Mouse (Mus musculus): ENCODE data around the gene Pcnt. TPM values are rescaled to one million over a fixed set of nuclear protein-coding genes. Genes with fewer than 3 reads are reported as not detected.

Gene Pcnt
- total RNA-seq, 1 experiment, result 107 TPM

DNA sequence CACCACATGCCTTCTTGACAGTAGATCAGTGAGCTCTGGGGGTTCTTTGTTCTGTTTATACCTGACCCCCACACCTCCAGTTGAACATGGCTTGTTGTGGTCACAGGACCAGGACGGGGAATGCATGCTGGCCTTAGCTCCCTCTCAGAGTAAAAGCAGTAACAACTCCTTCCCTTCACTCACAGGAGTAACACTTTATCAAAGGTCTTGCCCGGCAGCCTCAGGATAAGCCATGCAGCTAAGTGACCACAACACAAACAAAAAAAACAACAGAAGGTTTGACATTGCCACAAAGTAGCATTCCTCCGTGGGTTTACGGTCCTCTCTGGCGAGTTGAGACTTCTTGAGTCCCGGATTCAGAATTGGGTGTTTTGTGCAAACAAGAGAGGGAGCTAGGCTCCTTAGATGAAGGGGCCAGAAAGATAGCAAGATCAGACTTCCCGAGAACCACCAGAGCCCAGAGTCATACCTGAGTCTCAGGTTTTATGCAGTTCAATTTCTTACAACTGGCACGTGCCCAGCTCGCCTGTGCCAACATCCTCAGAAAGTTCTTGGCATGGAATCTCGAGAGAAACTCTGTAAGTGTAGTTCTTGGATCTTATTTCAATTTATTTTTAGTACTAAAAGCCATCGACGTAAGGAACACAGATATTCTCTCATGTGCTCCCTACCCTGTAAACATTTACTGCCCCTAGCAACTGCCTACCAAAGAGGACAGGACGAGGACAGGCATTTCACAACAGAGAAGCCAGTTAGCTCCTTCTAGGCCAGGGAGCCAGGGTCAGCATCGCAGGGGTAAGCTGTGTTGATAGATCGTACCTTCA is 5.0 kb upstream of the Pcnt start:
- in situ Hi-C loops (cut with MboI; ENCODE audit: low sequenced_read_pairs in 2 of 2, unreplicated experiment in 2 of 2), result no loop called here
- TF ChIP-seq CHD2 (IDR thresholded peaks at IDR 0.05; ENCODE audit: low read depth, low read length) (no peak), ZC3H11A (IDR thresholded peaks at IDR 0.05; ENCODE audit: borderline replicate concordance, low read depth, low read length) (no peak), HCFC1 (IDR thresholded peaks at IDR 0.05; ENCODE audit: borderline replicate concordance, insufficient read depth, low read length) (no peak), MAFK (IDR thresholded peaks at IDR 0.05; ENCODE audit: insufficient read depth, low read depth, low read length) (no peak), ZNF384 (IDR thresholded peaks at IDR 0.05; ENCODE audit: low read depth, low read length) (no peak)
- DNase-seq (ENCODE audit: low read depth, low spot score), result no peak
- H3K36me3 ChIP-seq (ENCODE audit: control insufficient read depth, insufficient read depth, low read length, poor library complexity, severe bottlenecking), result no peaks in the 10 kb centered on the region
- no peaks in the 10 kb centered on the region for H3K9me3 ChIP-seq (ENCODE audit: control insufficient read depth, insufficient read depth, low read depth, low read length)
- no peak overlapping the region for H3K4me3 ChIP-seq (ENCODE audit: insufficient read depth in 1 of 2, low read depth in 1 of 2, low read length in 2 of 2, poor library complexity in 1 of 2, severe bottlenecking in 1 of 2)
- H3K27ac ChIP-seq (ENCODE audit: insufficient read depth, low read depth, low read length, poor library complexity, severe bottlenecking), result no peak overlapping the region
- no peak overlapping the region for H3K9ac ChIP-seq (ENCODE audit: insufficient read depth, low read depth, low read length, poor library complexity, severe bottlenecking)
- peaks cover 0 to 3% of the 10 kb centered on the region in 2 experiments; a peak in 2 of 4 replicates for H3K4me1 ChIP-seq (ENCODE audit: control insufficient read depth in 2 of 2, insufficient read depth in 2 of 2, low read length in 2 of 2, poor library complexity in 1 of 2)

DNA sequence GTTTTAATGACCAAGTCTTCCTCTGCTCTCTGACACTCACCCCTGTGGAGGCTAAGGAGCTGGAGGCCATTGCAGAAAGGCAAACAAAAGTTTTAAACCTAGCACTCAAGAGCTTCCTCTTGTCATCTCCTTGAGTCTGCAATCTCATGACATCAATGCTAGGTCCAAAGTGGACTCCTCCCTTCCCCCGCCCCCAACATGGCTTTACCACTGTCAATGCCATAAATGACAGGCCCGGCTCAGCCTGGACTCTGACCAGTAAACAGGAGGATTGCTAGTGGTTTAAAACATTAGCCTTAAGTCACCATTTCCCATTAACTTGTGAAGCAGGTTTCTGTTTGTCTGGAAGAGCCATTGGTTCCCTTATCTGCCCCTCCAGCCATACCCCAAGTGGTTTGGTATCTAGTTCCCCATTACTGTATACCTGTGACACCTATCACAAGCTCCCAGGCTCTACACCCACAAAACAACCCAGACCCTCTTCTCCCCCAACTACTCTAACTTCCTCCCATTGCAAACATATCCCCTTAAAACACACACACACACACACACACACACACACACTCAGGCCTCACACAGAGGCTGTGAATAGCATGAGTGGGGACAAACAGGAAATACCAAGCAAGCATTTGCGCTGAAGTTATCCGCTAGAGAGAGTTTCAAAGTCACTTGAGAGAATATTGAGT is 3.6 kb upstream of the Pcnt start:
- in situ Hi-C loops (cut with MboI; ENCODE audit: low sequenced_read_pairs in 2 of 2, unreplicated experiment in 2 of 2), result no loop called here
- Histone ChIP-seq H3K27ac (ENCODE audit: insufficient read depth, low read depth, low read length, poor library complexity, severe bottlenecking) (no peak overlapping the region), H3K4me3 (ENCODE audit: insufficient read depth in 1 of 2, low read depth in 1 of 2, low read length in 2 of 2, poor library complexity in 1 of 2, severe bottlenecking in 1 of 2) (no peak overlapping the region), H3K4me1 (ENCODE audit: control insufficient read depth in 2 of 2, insufficient read depth in 2 of 2, low read length in 2 of 2, poor library complexity in 1 of 2) (peaks cover 3 to 8% of the 10 kb centered on the region in 2 experiments; a peak in 2 of 4 replicates), H3K36me3 (ENCODE audit: control insufficient read depth, insufficient read depth, low read length, poor library complexity, severe bottlenecking) (peaks cover 3% of the 10 kb centered on the region; the same call in 1 of the 2 replicates), H3K9me3 (ENCODE audit: control insufficient read depth, insufficient read depth, low read depth, low read length) (no peaks in the 10 kb centered on the region), H3K9ac (ENCODE audit: insufficient read depth, low read depth, low read length, poor library complexity, severe bottlenecking) (no peak overlapping the region)
- DNase-seq (ENCODE audit: low read depth, low spot score), result no peak
- TF ChIP-seq ZNF384 (IDR thresholded peaks at IDR 0.05; ENCODE audit: low read depth, low read length), result no peak
- no peak for TF ChIP-seq CHD2 (IDR thresholded peaks at IDR 0.05; ENCODE audit: low read depth, low read length)
- no peak for TF ChIP-seq HCFC1 (IDR thresholded peaks at IDR 0.05; ENCODE audit: borderline replicate concordance, insufficient read depth, low read length)
- TF ChIP-seq MAFK (IDR thresholded peaks at IDR 0.05; ENCODE audit: insufficient read depth, low read depth, low read length), result no peak
- no peak for TF ChIP-seq ZC3H11A (IDR thresholded peaks at IDR 0.05; ENCODE audit: borderline replicate concordance, low read depth, low read length)

DNA sequence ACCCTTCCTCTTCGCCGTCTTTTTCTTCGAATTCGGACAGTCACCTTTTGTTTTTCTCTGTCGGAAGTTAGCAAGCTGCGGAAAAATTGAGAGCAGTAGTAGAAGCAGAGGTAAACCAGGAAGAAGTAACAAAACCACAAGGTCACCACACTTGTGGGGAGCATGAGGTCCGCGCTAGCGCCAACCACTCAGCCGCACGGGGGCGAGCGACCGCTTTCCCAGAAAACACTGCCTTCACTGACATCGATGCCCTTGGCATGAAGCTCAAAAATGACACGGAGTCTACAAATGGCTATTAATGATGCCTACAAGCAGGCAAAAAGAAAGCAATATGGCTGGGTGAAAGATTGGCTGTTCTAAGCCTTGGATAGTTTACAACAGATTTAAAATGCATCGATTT is 2.3 kb downstream of the Pcnt start, which contains the start of gene AC141477.1:
Gene AC141477.1 (minus strand): TSS at position 164 of the 400 bp plus-strand sequence.
- TF ChIP-seq MAFK (IDR thresholded peaks at IDR 0.05; ENCODE audit: insufficient read depth, low read depth, low read length), result no peak
- no peak for TF ChIP-seq ZNF384 (IDR thresholded peaks at IDR 0.05; ENCODE audit: low read depth, low read length)
- no peak for TF ChIP-seq ZC3H11A (IDR thresholded peaks at IDR 0.05; ENCODE audit: borderline replicate concordance, low read depth, low read length)
- in situ Hi-C loops (cut with MboI; ENCODE audit: low sequenced_read_pairs in 2 of 2, unreplicated experiment in 2 of 2), result no loop called here
- peaks cover 3 to 18% of the 10 kb centered on the region in 2 experiments; a peak in 3 of 4 replicates for H3K4me1 ChIP-seq (ENCODE audit: control insufficient read depth in 2 of 2, insufficient read depth in 2 of 2, low read length in 2 of 2, poor library complexity in 1 of 2)
- no peaks in the 10 kb centered on the region for H3K9me3 ChIP-seq (ENCODE audit: control insufficient read depth, insufficient read depth, low read depth, low read length)
- peak within 1 kb of the TSS; percentile 31 to 45 for H3K4me3 ChIP-seq (ENCODE audit: insufficient read depth in 1 of 2, low read depth in 1 of 2, low read length in 2 of 2, poor library complexity in 1 of 2, severe bottlenecking in 1 of 2)
- peak within 1 kb of the TSS; percentile 51; the same call in 1 of the 2 replicates for H3K9ac ChIP-seq (ENCODE audit: insufficient read depth, low read depth, low read length, poor library complexity, severe bottlenecking)
- H3K27ac ChIP-seq (ENCODE audit: insufficient read depth, low read depth, low read length, poor library complexity, severe bottlenecking), result peak within 1 kb of the TSS; percentile 45; the same call in 1 of the 2 replicates
- no peak for DNase-seq (ENCODE audit: low read depth, low spot score)
- H3K36me3 ChIP-seq (ENCODE audit: control insufficient read depth, insufficient read depth, low read length, poor library complexity, severe bottlenecking), result peaks cover 28% of the 10 kb centered on the region

DNA sequence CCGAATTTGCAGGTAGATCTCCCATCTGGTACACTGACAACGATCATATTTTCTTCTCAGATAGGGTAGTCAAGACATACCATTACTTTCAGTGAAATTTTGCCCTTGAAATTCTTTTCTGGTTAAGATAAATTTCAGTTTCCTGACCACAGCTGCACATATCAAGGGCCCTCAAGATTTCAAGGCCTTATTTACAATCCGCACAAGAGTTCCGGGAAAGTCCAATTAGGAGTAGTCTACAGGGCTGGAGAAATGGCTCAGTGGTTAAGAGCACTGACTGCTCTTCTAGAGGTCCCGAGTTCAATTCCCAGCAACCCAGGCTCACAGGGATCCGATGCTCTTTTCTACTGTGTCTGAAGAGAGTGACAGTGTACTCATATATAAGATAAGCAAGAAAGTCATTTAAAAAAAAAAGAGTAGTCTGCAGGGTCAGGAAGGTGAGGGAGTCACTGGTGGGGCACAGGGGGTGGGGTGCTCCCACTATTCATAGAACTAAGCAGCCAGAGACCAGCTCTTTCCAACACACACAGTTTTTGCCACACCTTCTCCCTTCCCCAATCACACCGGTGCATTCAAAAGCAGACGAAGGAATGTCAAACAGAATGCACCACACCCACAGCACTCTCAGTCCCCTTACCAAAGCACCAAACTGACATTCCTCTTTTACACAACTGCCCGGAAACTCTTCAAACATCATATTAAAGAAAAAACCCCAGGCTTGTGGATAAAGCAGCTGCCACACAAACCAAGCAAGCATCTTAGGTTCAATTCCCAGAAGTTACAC is 3.3 kb downstream of the Pcnt start:
- H3K9ac ChIP-seq (ENCODE audit: insufficient read depth, low read depth, low read length, poor library complexity, severe bottlenecking), result peak overlapping the region; percentile 13; the same call in 1 of the 2 replicates
- peak overlapping the region; percentile 31 to 45 for H3K4me3 ChIP-seq (ENCODE audit: insufficient read depth in 1 of 2, low read depth in 1 of 2, low read length in 2 of 2, poor library complexity in 1 of 2, severe bottlenecking in 1 of 2)
- in situ Hi-C loops (cut with MboI; ENCODE audit: low sequenced_read_pairs in 2 of 2, unreplicated experiment in 2 of 2), result no loop called here
- H3K4me1 ChIP-seq (ENCODE audit: control insufficient read depth in 2 of 2, insufficient read depth in 2 of 2, low read length in 2 of 2, poor library complexity in 1 of 2), result peaks cover 3 to 18% of the 10 kb centered on the region in 2 experiments; a peak in 3 of 4 replicates
- peak overlapping the region; percentile 45; the same call in 1 of the 2 replicates for H3K27ac ChIP-seq (ENCODE audit: insufficient read depth, low read depth, low read length, poor library complexity, severe bottlenecking)
- no peaks in the 10 kb centered on the region for H3K9me3 ChIP-seq (ENCODE audit: control insufficient read depth, insufficient read depth, low read depth, low read length)
- peaks cover 36% of the 10 kb centered on the region for H3K36me3 ChIP-seq (ENCODE audit: control insufficient read depth, insufficient read depth, low read length, poor library complexity, severe bottlenecking)
- TF ChIP-seq ZC3H11A (IDR thresholded peaks at IDR 0.05; ENCODE audit: borderline replicate concordance, low read depth, low read length), result no peak
- no peak for TF ChIP-seq MAFK (IDR thresholded peaks at IDR 0.05; ENCODE audit: insufficient read depth, low read depth, low read length)
- no peak for TF ChIP-seq CHD2 (IDR thresholded peaks at IDR 0.05; ENCODE audit: low read depth, low read length)
- TF ChIP-seq ZNF384 (IDR thresholded peaks at IDR 0.05; ENCODE audit: low read depth, low read length), result no peak
- TF ChIP-seq HCFC1 (IDR thresholded peaks at IDR 0.05; ENCODE audit: borderline replicate concordance, insufficient read depth, low read length), result no peak
- peak; percentile 47 for DNase-seq (ENCODE audit: low read depth, low spot score)

All from ES-E14 (cell line).